Mouse (Mus musculus): ENCODE data around the gene Ly6g6f. TPM values are rescaled to one million over a fixed set of nuclear protein-coding genes. Genes with fewer than 3 reads are reported as not detected.
A peak's percentile ranks its signal among the peaks of the same experiment; 100 is the strongest.

Ly6g6f gene
- 0.36 and 0.43 TPM in 2 replicates for polyA plus RNA-seq (2014; fragmentation: Nextera tagmentation; extraction: Ambion mirVana)

GRCm38 (mm10) chr17:35085208-35085865 lies at the start of gene Ly6g6f:
Gene Ly6g6f, minus strand, starts transcription at chr17:35085610.
- Histone ChIP-seq H3K27ac (replicated peaks; ENCODE audit: low read depth, low read length) (no peak within 1 kb of the TSS), H3K36me3 (replicated peaks; ENCODE audit: control insufficient read depth, insufficient read depth, low read depth, low read length) (no peaks in the 10 kb centered on the region), H3K9me3 (replicated peaks; ENCODE audit: control insufficient read depth, low read length) (no peaks in the 10 kb centered on the region), H3K9ac (replicated peaks; ENCODE audit: low read length) (no peak within 1 kb of the TSS), H3K27me3 (ENCODE audit: control insufficient read depth, insufficient read depth, low read length) (no peaks in the 10 kb centered on the region), H3K4me2 (ENCODE audit: low read depth, low read length) (no peak within 1 kb of the TSS), H3K4me1 (ENCODE audit: control insufficient read depth, insufficient read depth, low read length) (peaks cover 3% of the 10 kb centered on the region), H3K4me3 (ENCODE audit: low read depth, low read length) (no peak within 1 kb of the TSS)
- no peak for ATAC-seq (replicated peaks; ENCODE audit: insufficient number of reproducible peaks, low FRiP score, low TSS enrichment, low read depth)
- no peak for DNase-seq (ENCODE audit: low spot score)
- 78% methylated on average over 7 of the region's 7 CpGs for WGBS

- Histone ChIP-seq H3K27me3 (ENCODE audit: control insufficient read depth, insufficient read depth, low read length) (no peaks in the 10 kb centered on the region), H3K27ac (replicated peaks; ENCODE audit: low read depth, low read length) (peak within 1 kb of the TSS; percentile 85), H3K4me1 (ENCODE audit: control insufficient read depth, insufficient read depth, low read length) (no peaks in the 10 kb centered on the region), H3K9me3 (replicated peaks; ENCODE audit: control insufficient read depth, low read length) (no peaks in the 10 kb centered on the region), H3K4me2 (ENCODE audit: low read depth, low read length) (peak within 1 kb of the TSS; percentile 81), H3K9ac (replicated peaks; ENCODE audit: low read length) (peak within 1 kb of the TSS; percentile 86), H3K4me3 (ENCODE audit: low read depth, low read length) (peak within 1 kb of the TSS; percentile 83), H3K36me3 (replicated peaks; ENCODE audit: control insufficient read depth, insufficient read depth, low read depth, low read length) (peaks cover 4% of the 10 kb centered on the region)
- ATAC-seq (replicated peaks; ENCODE audit: insufficient number of reproducible peaks, low FRiP score, low TSS enrichment, low read depth) (peak; percentile 89), DNase-seq (ENCODE audit: low spot score) (peak; percentile 97)
- under 1% methylated on average over 66 of the region's 66 CpGs for WGBS
Measured at GRCm38 (mm10) chr17:35134801-35135590, 49.6 kb upstream of the Ly6g6f start, which contains the start of gene Bag6. Gene Bag6, plus strand, starts transcription at chr17:35135178.

DNA sequence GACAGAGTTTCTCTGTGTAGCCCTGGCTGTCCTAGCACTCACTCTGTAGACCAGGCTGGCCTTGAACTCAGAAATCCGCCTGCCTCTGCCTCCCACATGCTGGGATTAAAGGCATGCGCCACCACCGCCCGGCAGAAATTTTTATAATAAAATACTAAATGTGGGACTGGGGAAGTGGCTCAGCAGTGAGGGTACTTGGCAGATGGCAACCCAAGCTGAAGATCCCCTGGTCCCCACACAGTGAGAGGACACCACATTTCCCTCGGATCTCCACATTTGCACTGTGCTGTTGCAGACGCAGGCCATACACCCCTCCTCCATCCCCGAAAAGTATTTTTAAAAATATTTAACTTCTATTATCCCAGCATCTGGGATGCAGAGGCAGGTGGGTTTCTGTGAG lies 48.1 kb upstream of the Ly6g6f start:
- no peaks in the 10 kb centered on the region for H3K9me3 ChIP-seq (replicated peaks; ENCODE audit: control insufficient read depth, low read length)
- H3K4me1 ChIP-seq (ENCODE audit: control insufficient read depth, insufficient read depth, low read length) = no peaks in the 10 kb centered on the region
- no peak overlapping the region for H3K27ac ChIP-seq (replicated peaks; ENCODE audit: low read depth, low read length)
- H3K9ac ChIP-seq (replicated peaks; ENCODE audit: low read length) = no peak overlapping the region
- no peak for ATAC-seq (replicated peaks; ENCODE audit: insufficient number of reproducible peaks, low FRiP score, low TSS enrichment, low read depth)
- no peaks in the 10 kb centered on the region for H3K36me3 ChIP-seq (replicated peaks; ENCODE audit: control insufficient read depth, insufficient read depth, low read depth, low read length)
- 95% methylated on average over 7 of the region's 7 CpGs for WGBS
- no peak for DNase-seq (ENCODE audit: low spot score)
- no peak overlapping the region for H3K4me3 ChIP-seq (ENCODE audit: low read depth, low read length)
- H3K4me2 ChIP-seq (ENCODE audit: low read depth, low read length) = no peak overlapping the region
- H3K27me3 ChIP-seq (ENCODE audit: control insufficient read depth, insufficient read depth, low read length) = no peaks in the 10 kb centered on the region

DNA sequence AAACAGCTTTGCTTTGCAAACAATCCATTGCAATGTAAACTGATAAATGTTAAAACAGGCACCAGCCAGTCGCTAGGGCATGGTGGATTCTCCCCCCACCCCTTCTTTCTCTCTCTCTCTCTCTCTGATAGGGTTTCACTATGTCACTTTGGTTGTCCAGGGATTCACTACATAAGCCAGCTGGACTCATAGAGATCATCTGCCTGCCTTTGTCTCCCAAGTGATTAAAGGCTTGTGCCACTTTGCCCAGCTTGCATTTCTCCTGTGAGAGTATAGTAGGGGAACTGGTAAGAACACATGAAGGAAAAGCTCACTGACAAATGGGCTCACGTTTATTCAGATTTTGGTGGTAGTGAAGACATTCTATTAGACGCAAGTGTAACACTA lies 46.8 kb upstream of the Ly6g6f start:
- Histone ChIP-seq H3K4me2 (ENCODE audit: low read depth, low read length) (no peak overlapping the region), H3K4me1 (ENCODE audit: control insufficient read depth, insufficient read depth, low read length) (peaks cover 2% of the 10 kb centered on the region; the same call in 1 of the 2 replicates), H3K9ac (replicated peaks; ENCODE audit: low read length) (no peak overlapping the region), H3K4me3 (ENCODE audit: low read depth, low read length) (no peak overlapping the region), H3K9me3 (replicated peaks; ENCODE audit: control insufficient read depth, low read length) (no peaks in the 10 kb centered on the region), H3K36me3 (replicated peaks; ENCODE audit: control insufficient read depth, insufficient read depth, low read depth, low read length) (no peaks in the 10 kb centered on the region), H3K27me3 (ENCODE audit: control insufficient read depth, insufficient read depth, low read length) (no peaks in the 10 kb centered on the region), H3K27ac (replicated peaks; ENCODE audit: low read depth, low read length) (no peak overlapping the region)
- DNase-seq (ENCODE audit: low spot score) = no peak
- ATAC-seq (replicated peaks; ENCODE audit: insufficient number of reproducible peaks, low FRiP score, low TSS enrichment, low read depth) = no peak
- 79% methylated on average over 3 of the region's 3 CpGs for WGBS

DNA sequence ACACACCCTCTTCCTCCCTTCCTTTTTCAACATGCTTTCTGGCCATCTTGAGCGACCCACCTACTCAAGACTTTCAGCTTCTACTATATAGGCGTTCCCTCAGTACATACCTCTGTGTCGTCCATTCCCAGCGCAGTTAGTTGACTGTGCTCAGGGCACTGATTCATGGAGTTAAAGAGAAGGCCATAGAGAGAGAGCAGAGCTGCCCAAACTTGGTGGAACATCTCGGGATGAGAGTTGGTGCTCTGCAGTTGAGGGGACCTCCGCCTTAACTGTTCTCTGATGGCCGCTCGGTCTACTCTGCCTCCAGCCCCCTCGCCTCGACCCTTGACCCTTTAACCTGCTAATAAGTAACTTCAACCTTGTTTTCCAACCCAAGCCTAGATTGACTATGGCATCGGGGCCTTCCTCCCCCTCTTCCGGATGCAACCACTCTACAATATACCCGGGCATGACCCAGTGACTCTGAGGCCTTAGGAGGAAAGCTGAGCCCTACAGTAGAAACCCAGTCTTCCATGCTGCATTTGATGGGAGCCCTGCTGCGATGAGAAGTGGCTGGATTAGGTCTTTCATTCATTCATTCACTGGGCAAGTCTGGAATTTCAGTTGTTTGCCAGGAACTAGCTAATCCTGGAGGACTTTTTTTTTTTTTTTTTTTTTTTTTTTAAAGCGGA lies 46.2 kb upstream of the Ly6g6f start, which contains the start of gene Apom:
Gene Apom, minus strand, starts transcription at position 551 of the 674 bp plus-strand sequence.
- H3K4me3 ChIP-seq (ENCODE audit: low read depth, low read length) = no peak within 1 kb of the TSS
- DNase-seq (ENCODE audit: low spot score) (no peak), ATAC-seq (replicated peaks; ENCODE audit: insufficient number of reproducible peaks, low FRiP score, low TSS enrichment, low read depth) (no peak)
- H3K9me3 ChIP-seq (replicated peaks; ENCODE audit: control insufficient read depth, low read length) = no peaks in the 10 kb centered on the region
- no peaks in the 10 kb centered on the region for H3K36me3 ChIP-seq (replicated peaks; ENCODE audit: control insufficient read depth, insufficient read depth, low read depth, low read length)
- no peak within 1 kb of the TSS for H3K4me2 ChIP-seq (ENCODE audit: low read depth, low read length)
- WGBS = 74% methylated on average over 15 of the region's 15 CpGs
- peaks cover 3% of the 10 kb centered on the region; the same call in 1 of the 2 replicates for H3K4me1 ChIP-seq (ENCODE audit: control insufficient read depth, insufficient read depth, low read length)
- no peak within 1 kb of the TSS for H3K27ac ChIP-seq (replicated peaks; ENCODE audit: low read depth, low read length)
- no peak within 1 kb of the TSS for H3K9ac ChIP-seq (replicated peaks; ENCODE audit: low read length)
- H3K27me3 ChIP-seq (ENCODE audit: control insufficient read depth, insufficient read depth, low read length) = no peaks in the 10 kb centered on the region

- Histone ChIP-seq H3K4me1 (ENCODE audit: control insufficient read depth, insufficient read depth, low read length) (peaks cover 3% of the 10 kb centered on the region; the same call in 1 of the 2 replicates), H3K27me3 (ENCODE audit: control insufficient read depth, insufficient read depth, low read length) (no peaks in the 10 kb centered on the region), H3K4me2 (ENCODE audit: low read depth, low read length) (no peak overlapping the region), H3K27ac (replicated peaks; ENCODE audit: low read depth, low read length) (no peak overlapping the region), H3K4me3 (ENCODE audit: low read depth, low read length) (no peak overlapping the region), H3K9me3 (replicated peaks; ENCODE audit: control insufficient read depth, low read length) (no peaks in the 10 kb centered on the region), H3K9ac (replicated peaks; ENCODE audit: low read length) (no peak overlapping the region), H3K36me3 (replicated peaks; ENCODE audit: control insufficient read depth, insufficient read depth, low read depth, low read length) (no peaks in the 10 kb centered on the region)
- ATAC-seq (replicated peaks; ENCODE audit: insufficient number of reproducible peaks, low FRiP score, low TSS enrichment, low read depth) = no peak
- 89% methylated on average over 8 of the region's 8 CpGs for WGBS
- no peak for DNase-seq (ENCODE audit: low spot score)
Measured at GRCm38 (mm10) chr17:35131038-35131437, 45.6 kb upstream of the Ly6g6f start.

DNA sequence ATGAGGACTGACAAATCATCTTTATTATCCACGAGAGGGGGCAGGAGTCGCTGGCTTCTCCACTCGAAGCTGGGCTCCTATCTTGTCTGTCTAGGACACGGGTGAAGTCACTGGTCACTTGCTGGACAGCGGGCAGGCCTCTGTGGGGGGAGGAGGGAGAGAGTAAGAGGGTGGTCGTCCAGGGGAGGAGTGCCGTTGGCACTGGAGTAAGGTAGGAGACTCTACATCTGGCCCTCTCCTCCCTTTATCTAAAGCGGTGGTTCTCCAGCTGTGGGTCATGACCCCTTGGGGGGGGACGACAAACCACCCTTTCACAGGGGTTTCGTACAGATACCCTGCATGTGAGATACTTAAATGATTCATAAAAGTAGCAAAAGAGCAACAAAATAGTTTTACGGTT lies 43.6 kb upstream of the Ly6g6f start:
- no peak for DNase-seq (ENCODE audit: low spot score)
- Histone ChIP-seq H3K9ac (replicated peaks; ENCODE audit: low read length) (no peak overlapping the region), H3K27ac (replicated peaks; ENCODE audit: low read depth, low read length) (no peak overlapping the region), H3K4me2 (ENCODE audit: low read depth, low read length) (no peak overlapping the region), H3K4me3 (ENCODE audit: low read depth, low read length) (no peak overlapping the region), H3K27me3 (ENCODE audit: control insufficient read depth, insufficient read depth, low read length) (no peaks in the 10 kb centered on the region), H3K9me3 (replicated peaks; ENCODE audit: control insufficient read depth, low read length) (no peaks in the 10 kb centered on the region), H3K4me1 (ENCODE audit: control insufficient read depth, insufficient read depth, low read length) (peaks cover 5% of the 10 kb centered on the region; the same call in 1 of the 2 replicates), H3K36me3 (replicated peaks; ENCODE audit: control insufficient read depth, insufficient read depth, low read depth, low read length) (no peaks in the 10 kb centered on the region)
- ATAC-seq (replicated peaks; ENCODE audit: insufficient number of reproducible peaks, low FRiP score, low TSS enrichment, low read depth) = no peak
- WGBS = 71% methylated on average over 11 of the region's 11 CpGs
